In the genomic region with DNA sequence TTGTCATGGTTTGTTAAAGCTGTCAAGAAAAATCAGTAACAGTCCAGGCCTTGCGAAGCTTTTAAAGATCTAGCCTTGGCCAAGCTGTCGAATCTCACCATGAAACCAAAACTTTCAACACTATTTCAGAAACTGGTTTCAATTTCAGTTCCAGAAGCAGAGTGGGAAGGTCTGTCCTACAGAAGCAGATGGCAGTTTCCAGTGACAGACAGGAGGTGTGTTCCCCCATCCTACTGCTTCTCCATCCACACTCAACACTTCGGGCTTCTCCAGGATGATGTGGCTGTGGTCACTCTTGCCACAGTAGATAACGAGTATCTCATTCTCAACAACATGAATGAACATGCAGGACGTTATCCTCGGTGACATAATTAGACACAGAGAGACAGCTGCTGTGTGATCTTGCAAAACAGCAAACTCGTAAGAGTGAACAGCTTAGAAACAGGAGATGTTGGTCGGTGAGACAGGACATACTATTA, we compare ENCODE assay signal across 18 mouse cellular contexts.
A peak's percentile ranks its signal among the peaks of the same experiment; 100 is the strongest.
DNase-seq lines count a peak whose midpoint lies in the region; TF ChIP-seq lines count a peak whose summit lies in the region.
"Had no signal": no experiment of that assay in that cellular context is flagged by ENCODE, and none has a peak within 500 bp of the region (broad histone marks: within the 10 kb centered on the region; RNA-seq: fewer than 3 reads in every experiment).

No protein-coding gene starts in this region.

- TF ChIP-seq CTCF in heart, adult 2 months (IDR thresholded peaks at IDR 0.05): no peak
- no peak for TF ChIP-seq CTCF in CH12.LX (conservative IDR thresholded peaks at IDR 0.05 in 1 of 2, IDR thresholded peaks at IDR 0.05 in 1 of 2; ENCODE audit: low read depth in 2 of 2, low read length in 2 of 2)

- H3K9ac ChIP-seq in heart, adult 2 months (ENCODE audit: low read depth, low read length): no peak overlapping the region
- peak overlapping the region; percentile 48 for H3K9ac ChIP-seq in CH12.LX (ENCODE audit: insufficient read depth, low read depth)
- H3K9ac ChIP-seq: liver, embryonic 15.5 days had no signal

- no peak for TF ChIP-seq EP300 in heart, adult 2 months (IDR thresholded peaks at IDR 0.05; ENCODE audit: insufficient read depth, low read depth, low read length)
- TF ChIP-seq EP300 in CH12.LX (IDR thresholded peaks at IDR 0.05; ENCODE audit: low read length): peak; percentile 85

- no peaks in the 10 kb centered on the region for H3K79me2 ChIP-seq in heart, adult 2 months (replicated peaks; ENCODE audit: control insufficient read depth, insufficient read depth, low read length)
- H3K79me2 ChIP-seq in CH12.LX (replicated peaks; ENCODE audit: control insufficient read depth, extremely low read depth, insufficient read depth, poor library complexity, severe bottlenecking) (no peaks in the 10 kb centered on the region), myocyte (ENCODE audit: control insufficient read depth, insufficient read depth) (no peaks in the 10 kb centered on the region)

- dilution Hi-C loops in CH12.LX (cut with MboI; ENCODE audit: extremely low pct_ligation_motif_present, extremely low pct_unique_long_range_greater_than_20kb, low sequenced_read_pairs): no loop called here

- no peak for TF ChIP-seq POLR2A in heart, adult 2 months (IDR thresholded peaks at IDR 0.05; ENCODE audit: insufficient read depth, low read depth, low read length)
- TF ChIP-seq POLR2A in CH12.LX (IDR thresholded peaks at IDR 0.05; ENCODE audit: low read depth, low read length) (no peak), myocyte (IDR thresholded peaks at IDR 0.05; ENCODE audit: insufficient read length, low read depth) (no peak)

- in situ Hi-C loops in CH12.LX (cut with MboI; ENCODE audit: low pct_ligation_motif_present, low pct_unique_long_range_greater_than_20kb, low sequenced_read_pairs): no loop called here

- H3K36me3 ChIP-seq in heart, adult 2 months (ENCODE audit: control insufficient read depth, insufficient read depth, low read length): no peaks in the 10 kb centered on the region
- H3K36me3 ChIP-seq in CH12.LX (replicated peaks in 1 of 2; ENCODE audit: control insufficient read depth in 1 of 2, insufficient read depth in 1 of 2, low read length in 1 of 2): no peaks in the 10 kb centered on the region
- H3K36me3 ChIP-seq in myocyte (ENCODE audit: control insufficient read depth, insufficient read depth): no peaks in the 10 kb centered on the region
- H3K36me3 ChIP-seq: forebrain, embryonic 10.5 days; heart, embryonic 10.5 days; liver, embryonic 15.5 days had no signal

- H3K9me3 ChIP-seq in CH12.LX (replicated peaks; ENCODE audit: low read length): no peaks in the 10 kb centered on the region
- H3K9me3 ChIP-seq: forebrain, embryonic 10.5 days; heart, embryonic 10.5 days; liver, embryonic 15.5 days had no signal

- intact Hi-C loops in heart, adult 2 months (cut with DNase I): no loop called here

- peak; percentile 74 for DNase-seq in heart, adult 11 months
- DNase-seq in heart, adult 2 months: no peak
- peak; percentile 60 for DNase-seq in CH12.LX (ENCODE audit: extremely low read depth)
- peak; percentile 25 to 29 for DNase-seq in layer of hippocampus, postnatal 14 days (ENCODE audit: low spot score in 2 of 2)
- DNase-seq in thymus, postnatal 25 days: no peak
- no peak for DNase-seq in lung, postnatal 4 days
- no peak for DNase-seq in heart, adult 9 months (ENCODE audit: low spot score in 2 of 2)
- DNase-seq: adrenal gland, postnatal 10 days; cerebellum, postnatal 10 days; gastrocnemius, adult 2 months; heart, postnatal 36 days; kidney, postnatal 10 days; retina, postnatal 1 day; thymus, adult 2 months had no signal

- 59% methylated on average over 8 of the region's 8 CpGs for WGBS in heart, adult 2 months

- no peak overlapping the region for H3K27ac ChIP-seq in heart, adult 2 months
- peak overlapping the region; percentile 93 for H3K27ac ChIP-seq in CH12.LX (ENCODE audit: insufficient read depth, low read depth)
- H3K27ac ChIP-seq: forebrain, embryonic 10.5 days; gastrocnemius, adult 2 months; heart, embryonic 10.5 days; liver, embryonic 15.5 days had no signal

- H3K27me3 ChIP-seq in heart, adult 2 months (ENCODE audit: control insufficient read depth, insufficient read depth, low read length): no peaks in the 10 kb centered on the region
- no peaks in the 10 kb centered on the region for H3K27me3 ChIP-seq in CH12.LX (replicated peaks)
- H3K27me3 ChIP-seq in myocyte (ENCODE audit: control insufficient read depth, insufficient read depth, insufficient read length): no peaks in the 10 kb centered on the region
- H3K27me3 ChIP-seq: liver, embryonic 15.5 days had no signal

- TF ChIP-seq RAD21 in CH12.LX (IDR thresholded peaks at IDR 0.05; ENCODE audit: low read depth, low read length): no peak; the same call in 1 of the 2 replicates

- peaks cover 2% of the 10 kb centered on the region for H3K4me1 ChIP-seq in heart, adult 2 months (ENCODE audit: control insufficient read depth, insufficient read depth, low read length)
- peaks cover 13 to 39% of the 10 kb centered on the region in 2 experiments for H3K4me1 ChIP-seq in CH12.LX (ENCODE audit: control insufficient read depth in 1 of 2, insufficient read depth in 2 of 2)
- H3K4me1 ChIP-seq: forebrain, embryonic 10.5 days had no signal

- no peak overlapping the region for H3ac ChIP-seq in myocyte (ENCODE audit: control insufficient read depth, insufficient read length)

- peak overlapping the region; percentile 71 for H3K4me2 ChIP-seq in CH12.LX (ENCODE audit: insufficient read depth, low read depth, poor library complexity, severe bottlenecking)
- peak overlapping the region; percentile 51 for H3K4me2 ChIP-seq in myocyte (ENCODE audit: low read depth)
- H3K4me2 ChIP-seq: liver, embryonic 15.5 days had no signal

- no peak overlapping the region for H3K4me3 ChIP-seq in heart, adult 2 months
- peak overlapping the region in 1 of 3 experiments; percentile 35 for H3K4me3 ChIP-seq in CH12.LX (replicated peaks in 1 of 3; ENCODE audit: low read depth in 2 of 3, low read length in 2 of 3, poor library complexity in 1 of 3)
- no peak overlapping the region for H3K4me3 ChIP-seq in myocyte
- H3K4me3 ChIP-seq: forebrain, embryonic 10.5 days; gastrocnemius, adult 2 months; heart, embryonic 10.5 days; liver, embryonic 15.5 days had no signal

TF ChIP-seq in CH12.LX, 34 proteins besides CTCF, POLR2A, EP300 and RAD21 (continues in another document):
- TF ChIP-seq JUND (conservative IDR thresholded peaks at IDR 0.05; ENCODE audit: low read depth, low read length) (no peak), PAX5 (IDR thresholded peaks at IDR 0.05; ENCODE audit: low read length) (no peak), MAX (IDR thresholded peaks at IDR 0.05; ENCODE audit: low read length) (no peak), CHD1 (IDR thresholded peaks at IDR 0.05; ENCODE audit: low read depth, low read length) (no peak), CHD2 (IDR thresholded peaks at IDR 0.05; ENCODE audit: low read length) (no peak), MEF2A (IDR thresholded peaks at IDR 0.05; ENCODE audit: borderline replicate concordance, low read depth, low read length) (peak; percentile 75), IRF4 (IDR thresholded peaks at IDR 0.05; ENCODE audit: low read depth, low read length) (peak; percentile 95), TCF12 (IDR thresholded peaks at IDR 0.05; ENCODE audit: low read depth, low read length) (peak; percentile 65; the same call in 1 of the 2 replicates), ZKSCAN1 (IDR thresholded peaks at IDR 0.05; ENCODE audit: borderline replicate concordance, low read depth, low read length) (no peak), GABPA (IDR thresholded peaks at IDR 0.05; ENCODE audit: insufficient replicate concordance, low read depth, low read length) (no peak), E2F4 (IDR thresholded peaks at IDR 0.05; ENCODE audit: insufficient replicate concordance, low read depth, low read length) (no peak), USF2 (conservative IDR thresholded peaks at IDR 0.05; ENCODE audit: low read depth, low read length) (no peak), RCOR1 (conservative IDR thresholded peaks at IDR 0.05; ENCODE audit: low read depth, low read length) (no peak), MXI1 (IDR thresholded peaks at IDR 0.05; ENCODE audit: low read depth, low read length) (no peak; the same call in 1 of the 2 replicates), ETS1 (conservative IDR thresholded peaks at IDR 0.05; ENCODE audit: low read depth, low read length) (peak; percentile 54), ZMIZ1 (IDR thresholded peaks at IDR 0.05; ENCODE audit: low read depth, low read length) (no peak), MAFK (IDR thresholded peaks at IDR 0.05; ENCODE audit: insufficient replicate concordance, low read length) (0 out of 2 replicates have a peak, but pooled peaks have one; percentile 32)

TF ChIP-seq in myocyte, 11 proteins besides CTCF, POLR2A, EP300 and RAD21:
- TF ChIP-seq TCF3 (IDR thresholded peaks at IDR 0.05; ENCODE audit: insufficient read length, low read depth): peak; percentile 53
- no peak for TF ChIP-seq E2F4 (IDR thresholded peaks at IDR 0.05; ENCODE audit: insufficient read depth)
- TF ChIP-seq MAX (IDR thresholded peaks at IDR 0.05; ENCODE audit: low read depth): no peak
- TF ChIP-seq SRF (IDR thresholded peaks at IDR 0.05; ENCODE audit: control insufficient read depth, insufficient read length, low read depth): no peak
- TF ChIP-seq MYOD1 (IDR thresholded peaks at IDR 0.05; ENCODE audit: control insufficient read depth in 1 of 3, insufficient read length in 2 of 3, low read depth in 2 of 3): peak; percentile 72 to 88 (median 86)
- peak in 1 of 3 experiments; percentile 78 for TF ChIP-seq MYOG (IDR thresholded peaks at IDR 0.05; ENCODE audit: control insufficient read depth in 1 of 3, insufficient read depth in 1 of 3, insufficient read length in 2 of 3, low read depth in 2 of 3)
- TF ChIP-seq TCF12 (IDR thresholded peaks at IDR 0.05; ENCODE audit: insufficient read depth, poor library complexity, severe bottlenecking): peak; percentile 37
- peak; percentile 70; the same call in 1 of the 2 replicates for TF ChIP-seq CEBPB (IDR thresholded peaks at IDR 0.05; ENCODE audit: insufficient read depth, poor library complexity, severe bottlenecking)
- TF ChIP-seq USF1 (IDR thresholded peaks at IDR 0.05; ENCODE audit: low read depth): no peak
- TF ChIP-seq POLR2AphosphoS2 (IDR thresholded peaks at IDR 0.05; ENCODE audit: insufficient read length, low read depth): no peak
- no peak for TF ChIP-seq REST (IDR thresholded peaks at IDR 0.05; ENCODE audit: insufficient read depth, insufficient read length)

Comparison
In these comparisons a context has a peak if more than half of its experiments do, and no peak if none do; other contexts are left out.
1. DNase-seq: peak in heart, adult 11 months (single experiment), CH12.LX (single experiment) and layer of hippocampus, postnatal 14 days (2 of 2); none in heart, adult 2 months (0 of 2), thymus, postnatal 25 days (single experiment), lung, postnatal 4 days (0 of 2) and heart, adult 9 months (0 of 2).